Mouse (Mus musculus): Measurements from ENCODE around the gene 4930412O13Rik.

The 4930412O13Rik gene

DNA sequence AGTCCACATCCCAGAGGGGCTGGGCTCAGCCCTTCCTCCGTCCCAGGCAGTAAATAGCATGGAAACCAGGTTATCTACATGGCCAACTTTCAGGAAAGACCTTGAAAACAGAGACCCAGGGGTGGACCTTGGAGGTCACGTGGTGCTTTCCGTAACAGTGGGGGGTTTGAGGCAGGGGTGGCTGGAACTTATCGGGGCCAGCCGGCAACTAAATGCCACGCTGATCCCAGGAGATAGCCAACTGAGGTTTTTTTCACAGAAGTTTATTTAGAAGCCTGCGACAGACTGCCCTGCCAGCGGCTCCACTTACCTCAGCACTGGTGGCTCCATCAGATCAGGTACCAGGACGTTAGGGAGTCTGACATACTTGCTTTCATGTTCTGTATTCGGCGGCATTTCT lies 24.9 kb downstream of the 4930412O13Rik start:
- no peaks in the 10 kb centered on the region; the same call in 1 of the 2 replicates for H3K27me3 ChIP-seq (ENCODE audit: control insufficient read depth, insufficient read depth, low read length, poor library complexity, severe bottlenecking)
- no peak for DNase-seq (ENCODE audit: low read depth, low spot score)
- no peaks in the 10 kb centered on the region for H3K36me3 ChIP-seq (ENCODE audit: control insufficient read depth, insufficient read depth, low read length, poor library complexity, severe bottlenecking)

DNA sequence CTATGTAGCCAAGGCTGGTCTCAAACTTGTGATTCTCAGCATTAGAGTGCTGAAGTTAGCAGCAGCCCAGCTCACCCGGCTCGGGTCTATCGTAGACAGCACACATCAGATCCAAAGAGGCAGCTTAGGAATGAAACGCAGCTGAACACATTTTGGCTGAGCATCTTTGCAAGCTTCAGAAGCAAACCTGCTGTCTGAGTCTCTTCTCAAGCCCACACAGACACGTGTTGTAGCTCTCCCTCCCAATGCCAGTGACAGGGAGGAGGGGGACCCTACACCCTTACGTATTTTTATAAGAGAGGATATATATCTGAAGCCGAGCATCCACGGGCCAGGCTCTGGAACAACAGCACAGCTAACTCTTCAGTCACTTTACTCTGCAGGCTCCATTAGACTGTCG lies 36.5 kb downstream of the 4930412O13Rik start:
- Histone ChIP-seq H3K36me3 (ENCODE audit: control insufficient read depth, insufficient read depth, low read length, poor library complexity, severe bottlenecking) (peaks cover 8% of the 10 kb centered on the region), H3K27me3 (ENCODE audit: control insufficient read depth, insufficient read depth, low read length, poor library complexity, severe bottlenecking) (no peaks in the 10 kb centered on the region)
- DNase-seq (ENCODE audit: low read depth, low spot score): no peak

DNA sequence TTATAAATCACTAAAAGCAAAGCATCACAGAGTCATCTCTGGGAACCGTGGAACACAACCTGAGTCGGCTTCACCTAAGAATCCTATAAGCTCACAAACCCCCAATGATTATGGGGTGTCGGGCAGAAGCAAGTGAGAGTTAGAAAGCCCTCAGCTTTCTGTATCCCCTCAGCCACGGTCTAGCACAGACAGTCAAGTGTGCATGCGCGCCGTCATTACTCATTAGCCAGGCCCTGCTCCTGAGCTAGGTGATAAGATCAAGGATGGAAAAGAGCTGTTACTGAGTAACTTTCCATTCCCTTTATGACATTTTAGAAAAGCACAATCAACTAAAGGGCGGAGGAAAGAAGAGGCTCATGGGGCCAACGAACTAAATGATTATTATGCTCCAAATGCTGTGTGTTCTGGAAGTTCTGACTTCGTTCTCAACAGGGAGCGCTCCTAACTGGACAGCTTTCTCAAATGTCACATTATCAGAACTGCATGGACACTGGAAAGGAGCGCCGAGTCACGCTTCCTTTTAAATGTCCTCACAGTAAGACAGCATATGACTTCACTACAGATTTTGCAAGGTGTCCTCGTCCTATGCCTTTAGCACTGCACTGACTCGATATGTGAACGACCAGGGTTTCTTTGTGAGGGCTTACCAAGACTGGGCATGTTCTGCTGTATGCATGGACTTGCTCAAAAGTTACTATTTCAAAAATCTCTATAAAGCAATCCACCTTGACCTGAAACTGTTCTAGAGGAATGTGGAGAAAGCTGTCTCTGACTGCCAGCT lies 37.8 kb downstream of the 4930412O13Rik start:
- Histone ChIP-seq H3K36me3 (ENCODE audit: control insufficient read depth, insufficient read depth, low read length, poor library complexity, severe bottlenecking) (peaks cover 8% of the 10 kb centered on the region), H3K27me3 (ENCODE audit: control insufficient read depth, insufficient read depth, low read length, poor library complexity, severe bottlenecking) (no peaks in the 10 kb centered on the region)
- no peak for DNase-seq (ENCODE audit: low read depth, low spot score)

DNA sequence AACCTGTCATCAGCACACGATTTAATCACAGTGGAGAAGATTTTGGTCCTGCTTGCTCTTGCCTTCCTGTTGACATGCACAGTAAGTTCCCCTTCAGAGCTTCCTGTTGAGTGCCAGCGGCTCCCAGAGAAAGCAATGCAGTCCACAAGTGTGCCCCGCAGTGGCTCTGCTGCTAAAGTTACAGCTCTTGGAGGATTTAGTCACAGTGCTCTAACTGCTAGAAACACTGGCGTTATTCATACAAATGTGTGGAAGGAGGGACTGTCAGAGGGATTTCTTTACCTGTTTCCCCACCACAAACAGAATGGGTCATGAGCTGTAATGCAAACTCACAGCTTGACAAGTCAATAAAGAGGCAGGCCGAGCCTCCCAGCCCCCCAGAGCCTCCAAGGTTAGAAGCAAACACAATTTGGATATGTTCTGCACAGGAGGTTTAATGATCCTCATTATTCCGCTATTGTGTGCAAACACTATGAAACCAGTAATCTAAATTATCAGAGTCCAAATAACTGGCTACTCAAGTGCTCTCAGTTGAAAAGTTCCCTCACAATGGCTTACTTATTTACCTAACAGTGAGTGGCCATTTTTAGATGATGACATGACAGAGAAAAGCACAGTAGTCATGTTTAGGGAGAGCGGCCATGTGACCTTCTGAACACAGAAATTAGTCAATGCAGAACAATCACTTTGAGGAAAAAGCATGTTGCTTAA lies 45.3 kb downstream of the 4930412O13Rik start:
- Histone ChIP-seq H3K36me3 (ENCODE audit: control insufficient read depth, insufficient read depth, low read length, poor library complexity, severe bottlenecking) (no peaks in the 10 kb centered on the region; the same call in none of the 2 replicates), H3K27me3 (ENCODE audit: control insufficient read depth, insufficient read depth, low read length, poor library complexity, severe bottlenecking) (no peaks in the 10 kb centered on the region)
- peak; percentile 39 for DNase-seq (ENCODE audit: low read depth, low spot score)

DNA sequence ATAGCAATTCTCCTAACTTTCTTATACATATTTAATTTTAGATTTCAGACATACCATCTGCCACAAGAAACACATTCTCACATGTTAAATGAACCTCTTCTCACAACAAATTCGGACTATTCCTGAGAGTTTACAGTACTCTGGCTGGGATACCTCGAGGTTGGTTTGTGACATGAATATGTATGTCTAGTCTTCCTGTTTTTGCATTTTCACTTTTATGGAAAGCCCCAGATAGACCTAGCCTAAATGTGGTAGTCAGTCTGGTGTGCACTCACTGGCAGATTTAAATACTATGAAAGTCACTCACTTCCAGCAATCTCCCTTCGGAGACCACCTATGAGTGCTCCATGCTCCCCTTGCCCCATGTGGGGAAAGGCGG lies 45.8 kb downstream of the 4930412O13Rik start:
- DNase-seq (ENCODE audit: low read depth, low spot score): peak; percentile 13
- Histone ChIP-seq H3K36me3 (ENCODE audit: control insufficient read depth, insufficient read depth, low read length, poor library complexity, severe bottlenecking) (no peaks in the 10 kb centered on the region; the same call in none of the 2 replicates), H3K27me3 (ENCODE audit: control insufficient read depth, insufficient read depth, low read length, poor library complexity, severe bottlenecking) (no peaks in the 10 kb centered on the region)
